Mouse (Mus musculus): ENCODE results near the gene Slc43a2. TPM values are rescaled to one million over a fixed set of nuclear protein-coding genes. Genes with fewer than 3 reads are reported as not detected.

Gene Slc43a2
- polyA plus RNA-seq (2014; fragmentation: Nextera tagmentation; extraction: Ambion mirVana) = 2.6 and 3.2 TPM in 2 replicates

DNA sequence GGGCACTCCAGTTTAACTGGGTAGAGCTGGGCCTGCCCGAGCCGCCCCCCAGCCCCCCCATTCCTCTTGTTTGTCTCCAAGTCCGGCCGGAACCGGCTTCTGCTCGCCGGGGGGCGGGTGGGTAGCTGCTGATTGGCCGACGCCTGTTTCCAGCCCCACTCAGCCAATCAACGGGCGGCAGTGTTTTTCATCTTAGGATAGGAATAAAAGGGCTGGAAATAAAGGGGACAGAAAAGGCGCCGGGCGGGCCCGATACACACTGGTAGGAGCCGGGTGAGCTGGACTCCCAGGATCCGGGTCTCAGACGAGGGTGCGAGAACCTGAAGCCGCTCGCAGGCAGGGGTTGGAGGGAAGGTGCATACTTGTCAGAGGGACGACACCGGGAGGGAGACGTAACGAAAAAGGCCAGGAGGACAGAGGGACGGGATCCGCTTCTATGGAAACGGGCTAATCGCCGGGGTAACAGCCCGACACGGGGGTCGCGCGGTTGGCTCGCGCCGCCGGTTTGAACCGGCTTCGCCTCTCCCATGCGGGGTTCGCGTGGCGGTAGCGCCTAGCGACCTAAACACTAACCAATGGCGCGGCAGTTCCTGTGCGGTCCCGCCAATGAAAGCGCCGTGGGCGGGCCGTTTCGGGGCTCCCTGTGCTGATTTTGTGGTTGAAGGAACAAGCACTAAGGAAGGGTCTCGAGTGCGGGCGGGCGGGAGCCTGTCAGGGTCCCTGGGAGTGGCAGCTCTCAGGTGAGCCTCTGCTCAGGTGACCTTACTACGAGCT, at the start of gene Slc43a2:
TSS of gene Slc43a2 (plus strand) at position 226 of the 774 bp plus-strand sequence.
- H3K4me1 ChIP-seq (ENCODE audit: control insufficient read depth, insufficient read depth, low read length) = no peaks in the 10 kb centered on the region; the same call in 1 of the 2 replicates
- peak within 1 kb of the TSS; percentile 37; the same call in 1 of the 2 replicates for H3K27ac ChIP-seq (replicated peaks; ENCODE audit: low read depth, low read length)
- no peaks in the 10 kb centered on the region for H3K9me3 ChIP-seq (replicated peaks; ENCODE audit: control insufficient read depth, low read length)
- ATAC-seq (replicated peaks; ENCODE audit: insufficient number of reproducible peaks, low FRiP score, low TSS enrichment, low read depth) (peak; percentile 94), DNase-seq (ENCODE audit: low spot score) (peak; percentile 97)
- no peaks in the 10 kb centered on the region for H3K27me3 ChIP-seq (ENCODE audit: control insufficient read depth, insufficient read depth, low read length)
- no peaks in the 10 kb centered on the region for H3K36me3 ChIP-seq (replicated peaks; ENCODE audit: control insufficient read depth, insufficient read depth, low read depth, low read length)
- under 1% methylated on average over 62 of the region's 62 CpGs for WGBS
- H3K4me3 ChIP-seq (ENCODE audit: low read depth, low read length) = peak within 1 kb of the TSS; percentile 68
- peak within 1 kb of the TSS; percentile 97 for H3K4me2 ChIP-seq (ENCODE audit: low read depth, low read length)
- H3K9ac ChIP-seq (replicated peaks; ENCODE audit: low read length) = peak within 1 kb of the TSS; percentile 83

DNA sequence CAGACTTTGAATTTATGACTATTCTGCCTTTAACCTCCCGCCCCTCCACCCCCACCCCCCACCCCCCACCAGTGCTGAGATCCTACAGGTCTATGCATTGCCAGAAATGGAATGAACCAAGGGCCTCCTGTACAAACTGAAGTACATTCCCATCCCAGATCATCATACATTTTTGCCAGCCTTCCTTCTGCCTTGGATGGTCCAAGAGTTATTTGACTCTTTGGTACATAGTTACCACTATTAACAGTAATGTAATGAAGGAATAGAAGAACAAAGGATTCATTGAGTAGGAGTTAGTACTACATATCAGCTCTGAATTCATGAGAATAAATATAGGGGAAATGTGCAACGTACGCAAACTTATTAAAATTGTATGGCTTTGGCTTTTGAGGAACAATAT, 45.3 kb upstream of the Slc43a2 start:
- WGBS = 28% methylated on average over 3 of the region's 3 CpGs
- Histone ChIP-seq H3K27ac (replicated peaks; ENCODE audit: low read depth, low read length) (no peak overlapping the region), H3K9ac (replicated peaks; ENCODE audit: low read length) (no peak overlapping the region), H3K4me3 (ENCODE audit: low read depth, low read length) (no peak overlapping the region), H3K4me2 (ENCODE audit: low read depth, low read length) (no peak overlapping the region), H3K9me3 (replicated peaks; ENCODE audit: control insufficient read depth, low read length) (no peaks in the 10 kb centered on the region), H3K4me1 (ENCODE audit: control insufficient read depth, insufficient read depth, low read length) (peaks cover 3% of the 10 kb centered on the region), H3K27me3 (ENCODE audit: control insufficient read depth, insufficient read depth, low read length) (no peaks in the 10 kb centered on the region), H3K36me3 (replicated peaks; ENCODE audit: control insufficient read depth, insufficient read depth, low read depth, low read length) (peaks cover 4% of the 10 kb centered on the region)
- ATAC-seq (replicated peaks; ENCODE audit: insufficient number of reproducible peaks, low FRiP score, low TSS enrichment, low read depth) (0 out of 2 replicates have a peak, but pooled peaks have one; percentile 16), DNase-seq (ENCODE audit: low spot score) (no peak)

DNA sequence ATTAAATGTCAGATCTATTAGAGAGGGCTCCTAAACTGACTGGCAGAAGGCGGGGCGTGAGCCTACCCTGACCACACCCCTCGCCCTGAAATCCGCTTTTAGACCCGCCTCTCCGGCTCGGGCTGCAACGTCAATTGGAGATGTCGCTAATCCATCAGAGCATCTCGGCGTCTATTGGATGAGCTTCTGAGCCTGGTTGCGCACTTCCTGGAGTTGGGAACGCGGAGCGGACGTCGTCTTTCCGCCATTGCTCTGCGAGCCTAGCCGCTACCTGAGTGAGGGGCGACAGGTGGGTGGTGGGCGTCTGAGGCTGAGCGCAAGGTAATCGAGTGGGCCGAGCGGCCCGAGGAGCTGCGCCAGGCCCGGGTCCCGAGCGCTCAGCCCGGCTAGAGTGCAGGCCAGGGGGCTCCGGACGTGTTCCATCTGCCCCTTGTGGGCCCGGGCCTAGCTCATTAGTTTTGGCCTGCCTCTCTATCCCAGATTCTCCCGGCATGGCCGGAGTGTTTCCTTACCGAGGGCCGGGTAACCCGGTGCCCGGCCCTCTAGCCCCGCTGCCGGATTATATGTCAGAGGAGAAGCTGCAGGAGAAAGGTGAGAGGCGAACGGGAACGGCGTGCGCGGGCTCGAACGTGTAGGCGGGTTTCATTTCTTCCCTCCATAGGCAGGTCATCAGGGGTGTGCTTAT, 44.8 kb upstream of the Slc43a2 start, which contains the start of gene Prpf8:
TSS of gene Prpf8 (plus strand) at position 216 of the 685 bp plus-strand sequence.
- Histone ChIP-seq H3K36me3 (replicated peaks; ENCODE audit: control insufficient read depth, insufficient read depth, low read depth, low read length) (peaks cover 4% of the 10 kb centered on the region), H3K9ac (replicated peaks; ENCODE audit: low read length) (peak within 1 kb of the TSS; percentile 93), H3K27me3 (ENCODE audit: control insufficient read depth, insufficient read depth, low read length) (no peaks in the 10 kb centered on the region), H3K27ac (replicated peaks; ENCODE audit: low read depth, low read length) (peak within 1 kb of the TSS; percentile 54; the same call in 1 of the 2 replicates), H3K4me1 (ENCODE audit: control insufficient read depth, insufficient read depth, low read length) (peaks cover 3% of the 10 kb centered on the region), H3K4me3 (ENCODE audit: low read depth, low read length) (peak within 1 kb of the TSS; percentile 94), H3K4me2 (ENCODE audit: low read depth, low read length) (peak within 1 kb of the TSS; percentile 82), H3K9me3 (replicated peaks; ENCODE audit: control insufficient read depth, low read length) (no peaks in the 10 kb centered on the region)
- under 1% methylated on average over 51 of the region's 52 CpGs for WGBS
- DNase-seq (ENCODE audit: low spot score) = peak; percentile 98
- peak; percentile 97 for ATAC-seq (replicated peaks; ENCODE audit: insufficient number of reproducible peaks, low FRiP score, low TSS enrichment, low read depth)

DNA sequence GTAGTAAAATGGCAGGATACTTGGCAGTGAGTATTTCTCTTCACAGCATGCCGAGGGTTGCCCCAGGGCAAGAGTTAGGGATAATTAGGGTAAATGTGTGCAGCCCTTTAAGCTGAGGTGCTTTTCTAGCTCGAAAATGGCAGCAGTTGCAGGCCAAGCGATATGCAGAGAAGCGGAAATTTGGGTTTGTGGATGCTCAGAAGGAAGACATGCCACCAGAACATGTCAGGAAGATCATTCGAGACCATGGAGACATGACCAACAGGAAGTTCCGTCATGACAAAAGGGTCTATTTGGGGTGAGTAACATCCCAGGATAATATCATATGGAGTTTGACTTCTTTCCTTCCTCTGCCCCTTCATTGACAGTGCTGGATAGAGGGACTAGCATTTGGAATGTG, 44.0 kb upstream of the Slc43a2 start:
- no peak for ATAC-seq (replicated peaks; ENCODE audit: insufficient number of reproducible peaks, low FRiP score, low TSS enrichment, low read depth)
- WGBS = 33% methylated on average over 6 of the region's 6 CpGs
- H3K4me1 ChIP-seq (ENCODE audit: control insufficient read depth, insufficient read depth, low read length) = peaks cover 3% of the 10 kb centered on the region

DNA sequence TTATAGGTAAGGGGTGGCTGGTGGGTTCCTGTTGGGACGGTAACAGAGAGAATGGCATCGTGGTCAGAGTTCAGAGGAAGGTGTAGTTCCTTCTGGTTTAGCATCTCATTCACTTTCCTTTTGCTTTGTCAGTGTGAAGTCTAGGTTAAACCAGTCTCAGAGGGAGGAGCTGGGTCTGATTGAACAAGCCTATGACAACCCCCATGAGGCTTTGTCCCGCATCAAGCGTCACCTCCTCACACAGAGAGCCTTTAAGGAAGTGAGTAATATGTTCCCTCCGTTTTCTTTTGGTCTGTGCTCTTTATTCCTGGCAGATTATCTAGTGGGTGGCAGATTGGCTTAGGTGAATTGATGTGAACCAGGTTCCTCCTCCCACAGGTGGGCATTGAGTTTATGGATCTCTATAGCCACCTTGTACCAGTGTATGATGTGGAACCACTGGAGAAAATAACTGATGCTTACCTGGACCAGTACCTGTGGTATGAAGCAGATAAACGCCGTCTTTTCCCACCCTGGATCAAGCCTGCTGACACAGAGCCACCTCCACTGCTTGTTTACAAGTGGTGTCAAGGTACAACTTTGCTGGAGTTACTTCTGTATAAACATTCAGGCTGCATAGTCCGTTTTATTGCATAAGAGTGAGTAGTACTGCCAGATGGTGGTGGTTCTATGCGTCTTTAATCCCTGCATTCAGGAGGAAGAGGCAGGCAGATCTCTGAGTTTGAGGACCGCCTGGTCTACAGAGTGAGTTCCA, 37.0 kb upstream of the Slc43a2 start:
- no peak overlapping the region for H3K4me3 ChIP-seq (ENCODE audit: low read depth, low read length)
- DNase-seq (ENCODE audit: low spot score) (no peak), ATAC-seq (replicated peaks; ENCODE audit: insufficient number of reproducible peaks, low FRiP score, low TSS enrichment, low read depth) (no peak)
- H3K36me3 ChIP-seq (replicated peaks; ENCODE audit: control insufficient read depth, insufficient read depth, low read depth, low read length) = peaks cover 43% of the 10 kb centered on the region
- H3K4me2 ChIP-seq (ENCODE audit: low read depth, low read length) = no peak overlapping the region
- no peak overlapping the region for H3K9ac ChIP-seq (replicated peaks; ENCODE audit: low read length)
- no peaks in the 10 kb centered on the region for H3K27me3 ChIP-seq (ENCODE audit: control insufficient read depth, insufficient read depth, low read length)
- no peaks in the 10 kb centered on the region for H3K9me3 ChIP-seq (replicated peaks; ENCODE audit: control insufficient read depth, low read length)
- no peak overlapping the region for H3K27ac ChIP-seq (replicated peaks; ENCODE audit: low read depth, low read length)
- 94% methylated on average over 10 of the region's 10 CpGs for WGBS
- no peaks in the 10 kb centered on the region for H3K4me1 ChIP-seq (ENCODE audit: control insufficient read depth, insufficient read depth, low read length)

More for the DNA sequence above, 44.0 kb upstream of the Slc43a2 start:
- Histone ChIP-seq H3K9ac (replicated peaks; ENCODE audit: low read length) (peak overlapping the region; percentile 93), H3K27ac (replicated peaks; ENCODE audit: low read depth, low read length) (no peak overlapping the region), H3K27me3 (ENCODE audit: control insufficient read depth, insufficient read depth, low read length) (no peaks in the 10 kb centered on the region), H3K4me2 (ENCODE audit: low read depth, low read length) (peak overlapping the region; percentile 82), H3K36me3 (replicated peaks; ENCODE audit: control insufficient read depth, insufficient read depth, low read depth, low read length) (peaks cover 7% of the 10 kb centered on the region), H3K9me3 (replicated peaks; ENCODE audit: control insufficient read depth, low read length) (no peaks in the 10 kb centered on the region), H3K4me3 (ENCODE audit: low read depth, low read length) (peak overlapping the region; percentile 94)
- DNase-seq (ENCODE audit: low spot score) = no peak

DNA sequence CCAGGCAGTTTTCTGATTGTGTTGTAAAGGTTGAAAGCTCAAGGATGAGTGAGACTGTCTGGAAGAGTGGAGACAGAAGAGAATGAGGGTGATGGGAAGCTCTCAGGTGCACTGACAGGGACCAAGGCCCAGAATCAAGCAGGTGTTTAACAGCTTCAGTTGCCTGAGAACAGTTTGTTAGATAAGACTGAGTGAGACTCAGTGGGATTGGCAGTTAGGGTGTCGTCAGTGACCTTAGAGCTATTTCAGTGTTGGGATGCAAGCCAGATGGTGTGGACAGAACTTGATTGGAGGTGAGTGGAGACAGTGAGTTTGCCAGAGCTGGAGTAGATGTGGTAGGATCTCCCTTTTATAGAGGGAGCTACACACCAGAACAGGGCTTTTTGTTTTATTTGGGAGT, 33.4 kb upstream of the Slc43a2 start:
- Histone ChIP-seq H3K4me2 (ENCODE audit: low read depth, low read length) (no peak overlapping the region), H3K4me3 (ENCODE audit: low read depth, low read length) (no peak overlapping the region), H3K9ac (replicated peaks; ENCODE audit: low read length) (no peak overlapping the region), H3K27me3 (ENCODE audit: control insufficient read depth, insufficient read depth, low read length) (no peaks in the 10 kb centered on the region), H3K27ac (replicated peaks; ENCODE audit: low read depth, low read length) (no peak overlapping the region), H3K9me3 (replicated peaks; ENCODE audit: control insufficient read depth, low read length) (no peaks in the 10 kb centered on the region), H3K36me3 (replicated peaks; ENCODE audit: control insufficient read depth, insufficient read depth, low read depth, low read length) (peaks cover 51% of the 10 kb centered on the region), H3K4me1 (ENCODE audit: control insufficient read depth, insufficient read depth, low read length) (no peaks in the 10 kb centered on the region)
- no peak for ATAC-seq (replicated peaks; ENCODE audit: insufficient number of reproducible peaks, low FRiP score, low TSS enrichment, low read depth)
- DNase-seq (ENCODE audit: low spot score) = no peak
- 79% methylated on average over 1 of the region's 1 CpGs for WGBS

DNA sequence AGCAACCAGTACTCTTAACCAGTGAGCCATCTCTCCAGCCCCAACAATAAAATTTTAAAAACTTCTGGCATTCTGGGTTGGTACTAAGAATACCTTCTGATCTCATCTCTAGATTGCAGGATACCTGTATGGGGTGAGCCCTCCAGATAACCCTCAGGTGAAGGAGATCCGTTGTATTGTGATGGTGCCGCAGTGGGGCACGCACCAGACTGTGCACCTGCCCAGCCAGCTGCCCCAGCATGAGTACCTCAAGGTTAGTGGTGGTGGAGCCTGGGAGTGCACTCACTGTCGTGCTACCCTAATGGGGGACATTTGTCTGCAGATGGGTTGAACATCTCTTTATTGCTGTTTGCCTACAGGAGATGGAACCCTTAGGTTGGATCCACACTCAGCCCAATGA, 23.3 kb upstream of the Slc43a2 start:
- ATAC-seq (replicated peaks; ENCODE audit: insufficient number of reproducible peaks, low FRiP score, low TSS enrichment, low read depth) (no peak), DNase-seq (ENCODE audit: low spot score) (no peak)
- H3K36me3 ChIP-seq (replicated peaks; ENCODE audit: control insufficient read depth, insufficient read depth, low read depth, low read length) = peaks cover 23% of the 10 kb centered on the region
- H3K4me2 ChIP-seq (ENCODE audit: low read depth, low read length) = no peak overlapping the region
- no peaks in the 10 kb centered on the region for H3K9me3 ChIP-seq (replicated peaks; ENCODE audit: control insufficient read depth, low read length)
- H3K27me3 ChIP-seq (ENCODE audit: control insufficient read depth, insufficient read depth, low read length) = no peaks in the 10 kb centered on the region
- 93% methylated on average over 4 of the region's 4 CpGs for WGBS
- H3K4me3 ChIP-seq (ENCODE audit: low read depth, low read length) = no peak overlapping the region
- H3K9ac ChIP-seq (replicated peaks; ENCODE audit: low read length) = no peak overlapping the region
- no peak overlapping the region for H3K27ac ChIP-seq (replicated peaks; ENCODE audit: low read depth, low read length)
- H3K4me1 ChIP-seq (ENCODE audit: control insufficient read depth, insufficient read depth, low read length) = peaks cover 7% of the 10 kb centered on the region
